Mouse (Mus musculus): ENCODE results near the gene Neu1. TPM values are rescaled to one million over a fixed set of nuclear protein-coding genes. Genes with fewer than 3 reads are reported as not detected.

The Neu1 gene
- 74.6 TPM for polyA plus RNA-seq (2017; shearing (Covaris generic))

GRCm38 (mm10) chr17:34931061-34931734, at the start of gene Neu1:
TSS of gene Neu1 (plus strand) at chr17:34931253.

GRCm38 (mm10) chr17:34881683-34882310, 49.3 kb upstream of the Neu1 start, which contains the start of gene Gm20547:
TSS of gene Gm20547 (minus strand) at chr17:34882042.

GRCm38 (mm10) chr17:34898160-34898586, 32.9 kb upstream of the Neu1 start, which contains the start of the genes C2 and Ehmt2:
TSS of gene C2 (minus strand) at chr17:34898265.
TSS of gene Ehmt2 (plus strand) at chr17:34898469.

GRCm38 (mm10) chr17:34913930-34914665, 17.0 kb upstream of the Neu1 start, which contains the start of gene Slc44a4:
TSS of gene Slc44a4 (plus strand) at chr17:34914466.

GRCm38 (mm10) chr17:34959130-34959778, 28.2 kb downstream of the Neu1 start, which contains the start of gene Hspa1b:
TSS of gene Hspa1b (minus strand) at chr17:34959238.

GRCm38 (mm10) chr17:34969822-34970221, 38.8 kb downstream of the Neu1 start, which contains the start of gene Gm20481:
TSS of gene Gm20481 (plus strand) at chr17:34969912.

GRCm38 (mm10) chr17:34972069-34972749, 41.2 kb downstream of the Neu1 start, which contains the start of the genes Hspa1a and Hspa1l:
TSS of gene Hspa1a (minus strand) at chr17:34972156.
TSS of gene Hspa1l (plus strand) at chr17:34972703.

GRCm38 (mm10) chr17:34981690-34982180, 50.7 kb downstream of the Neu1 start, which contains the start of gene Lsm2:
TSS of gene Lsm2 (plus strand) at chr17:34981862.

Other genes with a start within 250 kb of the Neu1 start
- gene C4b, start 187.4 kb upstream of the Neu1 start, polyA plus RNA-seq (2017; shearing (Covaris generic)) = not detected
- not detected for gene Cyp21a1, start 126.7 kb upstream of the Neu1 start, polyA plus RNA-seq (2017; shearing (Covaris generic))
- 25.8 TPM for gene Stk19, start 94.3 kb upstream of the Neu1 start, polyA plus RNA-seq (2017; shearing (Covaris generic))
- gene Dxo, start 94.2 kb upstream of the Neu1 start, polyA plus RNA-seq (2017; shearing (Covaris generic)) = 123 TPM
- gene Skiv2l, start 81.0 kb upstream of the Neu1 start, polyA plus RNA-seq (2017; shearing (Covaris generic)) = 128 TPM
- 49.5 TPM for gene Nelfe, start 80.9 kb upstream of the Neu1 start, polyA plus RNA-seq (2017; shearing (Covaris generic))
- gene Cfb, start 68.7 kb upstream of the Neu1 start, polyA plus RNA-seq (2017; shearing (Covaris generic)) = not detected
- gene Zbtb12, start 51.8 kb upstream of the Neu1 start, polyA plus RNA-seq (2017; shearing (Covaris generic)) = 0.21 TPM
- gene Gm20547, start 49.2 kb upstream of the Neu1 start, polyA plus RNA-seq (2017; shearing (Covaris generic)) = not detected
- gene C2, start 33.0 kb upstream of the Neu1 start, polyA plus RNA-seq (2017; shearing (Covaris generic)) = 1.2 TPM
- gene Ehmt2, start 32.8 kb upstream of the Neu1 start, polyA plus RNA-seq (2017; shearing (Covaris generic)) = 57.8 TPM
- gene Slc44a4, start 16.8 kb upstream of the Neu1 start, polyA plus RNA-seq (2017; shearing (Covaris generic)) = not detected
- gene Hspa1b, start 28.0 kb downstream of the Neu1 start, polyA plus RNA-seq (2017; shearing (Covaris generic)) = 2,452 TPM
- gene Gm20481, start 38.7 kb downstream of the Neu1 start, polyA plus RNA-seq (2017; shearing (Covaris generic)) = 125 TPM
- gene Hspa1a, start 40.9 kb downstream of the Neu1 start, polyA plus RNA-seq (2017; shearing (Covaris generic)) = 1,550 TPM
- gene Hspa1l, start 41.5 kb downstream of the Neu1 start, polyA plus RNA-seq (2017; shearing (Covaris generic)) = not detected
- 47.6 TPM for gene Lsm2, start 50.6 kb downstream of the Neu1 start, polyA plus RNA-seq (2017; shearing (Covaris generic))
- 182 TPM for gene Vars, start 69.7 kb downstream of the Neu1 start, polyA plus RNA-seq (2017; shearing (Covaris generic))
- gene Vwa7, start 85.3 kb downstream of the Neu1 start, polyA plus RNA-seq (2017; shearing (Covaris generic)) = 0.10 TPM
- gene Sapcd1, start 96.8 kb downstream of the Neu1 start, polyA plus RNA-seq (2017; shearing (Covaris generic)) = not detected
- 2.2 TPM for gene Msh5, start 115.5 kb downstream of the Neu1 start, polyA plus RNA-seq (2017; shearing (Covaris generic))
- gene Clic1, start 118.7 kb downstream of the Neu1 start, polyA plus RNA-seq (2017; shearing (Covaris generic)) = 305 TPM
- 1.00 TPM for gene Ddah2, start 127.8 kb downstream of the Neu1 start, polyA plus RNA-seq (2017; shearing (Covaris generic))
- gene Ly6g6c, start 134.1 kb downstream of the Neu1 start, polyA plus RNA-seq (2017; shearing (Covaris generic)) = not detected
- not detected for gene Mpig6b, start 134.9 kb downstream of the Neu1 start, polyA plus RNA-seq (2017; shearing (Covaris generic))
- gene Ly6g6e, start 145.6 kb downstream of the Neu1 start, polyA plus RNA-seq (2017; shearing (Covaris generic)) = not detected
- not detected for gene Ly6g6d, start 146.8 kb downstream of the Neu1 start, polyA plus RNA-seq (2017; shearing (Covaris generic))
- gene Ly6g6f, start 154.4 kb downstream of the Neu1 start, polyA plus RNA-seq (2017; shearing (Covaris generic)) = not detected
- 88.6 TPM for gene Abhd16a, start 158.0 kb downstream of the Neu1 start, polyA plus RNA-seq (2017; shearing (Covaris generic))
- gene Ly6g5c, start 177.0 kb downstream of the Neu1 start, polyA plus RNA-seq (2017; shearing (Covaris generic)) = not detected
- 2.1 TPM for gene Ly6g5b, start 184.2 kb downstream of the Neu1 start, polyA plus RNA-seq (2017; shearing (Covaris generic))
- gene Gpank1, start 190.2 kb downstream of the Neu1 start, polyA plus RNA-seq (2017; shearing (Covaris generic)) = 43.9 TPM
- gene Csnk2b, start 190.8 kb downstream of the Neu1 start, polyA plus RNA-seq (2017; shearing (Covaris generic)) = 190 TPM
- gene D17H6S53E, start 195.1 kb downstream of the Neu1 start, polyA plus RNA-seq (2017; shearing (Covaris generic)) = 0.75 TPM
- not detected for gene Apom, start 200.8 kb downstream of the Neu1 start, polyA plus RNA-seq (2017; shearing (Covaris generic))
- 75.1 TPM for gene Bag6, start 203.9 kb downstream of the Neu1 start, polyA plus RNA-seq (2017; shearing (Covaris generic))
- gene Prrc2a, start 233.6 kb downstream of the Neu1 start, polyA plus RNA-seq (2017; shearing (Covaris generic)) = 38.6 TPM
- not detected for gene Aif1, start 244.8 kb downstream of the Neu1 start, polyA plus RNA-seq (2017; shearing (Covaris generic))

All from effector memory CD4-positive, alpha-beta T cell, adult 5 months (primary cell).